Mouse (Mus musculus): ENCODE measurements at regions not wholly inside any gene's neighbourhood (a gene's known extent, or its start where the extent isn't known, plus 50 kb on each side); places are given as distances from the start of the nearest gene placed in this dataset.

DNA sequence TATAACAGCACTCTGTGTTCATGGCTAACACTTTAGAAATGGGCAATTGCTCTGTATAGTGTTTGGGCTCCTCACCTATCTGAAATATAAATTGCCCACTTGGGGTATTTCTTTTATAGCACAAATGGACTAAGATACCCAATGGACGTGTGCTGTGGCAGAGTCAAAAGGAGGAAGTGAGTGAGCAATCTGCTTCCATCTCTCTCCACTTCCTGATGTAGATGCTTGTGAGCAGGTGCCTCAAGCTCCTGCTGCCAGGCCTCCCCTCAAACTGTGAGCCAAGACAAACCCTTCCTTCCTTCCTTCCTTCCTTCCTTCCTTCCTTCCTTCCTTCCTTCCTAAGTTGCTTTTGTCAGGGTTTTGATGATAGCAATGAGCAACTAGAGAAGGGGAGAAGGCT, 99.9 kb upstream of the Irf2bp2 start:
- TF ChIP-seq GATA4 (IDR thresholded peaks at IDR 0.05; ENCODE audit: insufficient replicate concordance, low read length): no peak

DNA sequence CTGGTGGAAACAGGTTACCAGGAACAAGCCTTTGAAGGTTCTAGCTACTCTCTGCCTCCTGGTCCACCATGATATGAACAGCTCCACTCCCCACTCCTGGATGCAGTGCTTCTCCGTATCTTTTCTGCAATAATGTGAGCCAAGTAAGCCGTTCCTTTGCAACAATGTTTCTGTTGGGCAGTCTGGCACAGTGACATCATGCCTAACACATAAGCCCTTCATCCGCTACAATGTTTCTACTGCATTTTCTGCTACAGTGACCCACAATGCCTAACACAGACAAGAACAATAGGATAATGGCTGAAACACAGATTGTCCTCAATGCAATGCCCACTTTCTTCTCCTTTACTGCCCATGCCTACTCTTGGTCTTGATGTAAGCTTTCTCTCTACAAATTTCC, 98.9 kb upstream of the Irf2bp2 start:
- TF ChIP-seq GATA4 (IDR thresholded peaks at IDR 0.05; ENCODE audit: insufficient replicate concordance, low read length): no peak

DNA sequence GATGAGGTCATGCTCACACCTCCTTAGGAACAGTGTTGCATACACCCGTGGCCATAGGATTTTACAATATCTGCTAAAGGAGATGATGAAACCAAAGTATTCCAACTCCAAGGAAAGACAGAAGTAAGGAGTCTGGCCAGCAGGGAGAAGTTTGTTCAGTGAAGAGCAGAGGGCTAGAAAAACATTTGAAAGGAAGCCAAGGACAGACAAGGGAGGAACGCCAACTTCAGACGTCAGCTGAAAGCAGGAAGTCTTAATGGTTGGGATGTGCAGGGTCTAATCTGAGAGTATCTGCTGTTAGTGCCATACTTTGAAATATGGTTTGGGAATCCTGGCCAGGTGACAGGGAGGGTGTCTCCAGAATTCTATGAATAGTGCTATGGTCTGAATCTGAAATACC, 98.5 kb upstream of the Irf2bp2 start:
- no peak for TF ChIP-seq GATA4 (IDR thresholded peaks at IDR 0.05; ENCODE audit: insufficient replicate concordance, low read length)

DNA sequence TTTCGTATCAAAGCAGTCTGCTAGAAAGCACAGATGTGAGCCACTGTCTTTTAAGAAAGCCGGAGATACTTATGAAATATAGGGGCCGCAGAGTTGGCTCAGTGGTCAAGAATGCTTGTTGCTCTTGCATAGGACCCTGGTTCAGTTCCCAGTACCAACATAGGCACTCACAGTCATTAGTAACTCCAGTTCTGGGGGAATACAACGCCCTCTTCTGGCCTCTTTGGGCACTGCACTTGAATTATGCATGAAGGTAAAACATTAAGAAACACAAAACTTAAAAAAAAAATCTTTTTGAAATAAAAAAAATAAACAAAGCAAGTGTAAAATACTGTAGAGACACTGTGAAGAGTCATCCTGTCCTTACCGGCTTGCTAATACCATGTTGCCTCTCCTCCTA, 94.7 kb upstream of the Irf2bp2 start:
- no peak for TF ChIP-seq GATA4 (IDR thresholded peaks at IDR 0.05; ENCODE audit: insufficient replicate concordance, low read length)

DNA sequence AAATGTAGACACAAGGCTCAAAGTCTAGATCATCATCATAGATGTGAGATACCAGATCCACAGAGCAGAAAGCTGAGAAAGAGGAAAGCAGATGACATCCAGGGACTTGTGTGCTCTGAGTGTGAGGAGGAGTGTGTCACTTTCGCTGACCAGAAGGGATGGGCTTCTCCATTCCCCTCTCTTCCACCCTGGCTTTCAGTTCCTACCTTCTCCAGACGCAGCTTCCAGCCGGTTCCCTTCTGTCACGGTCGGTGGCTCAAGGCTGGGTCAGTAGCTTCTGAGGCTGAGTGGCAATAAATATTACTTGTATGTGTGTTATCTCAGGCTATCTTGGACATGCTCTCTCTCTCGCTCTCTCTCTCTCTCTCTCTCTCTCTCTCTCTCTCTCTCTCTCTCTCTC, 94.2 kb upstream of the Irf2bp2 start:
- no peak for TF ChIP-seq GATA4 (IDR thresholded peaks at IDR 0.05; ENCODE audit: insufficient replicate concordance, low read length)

DNA sequence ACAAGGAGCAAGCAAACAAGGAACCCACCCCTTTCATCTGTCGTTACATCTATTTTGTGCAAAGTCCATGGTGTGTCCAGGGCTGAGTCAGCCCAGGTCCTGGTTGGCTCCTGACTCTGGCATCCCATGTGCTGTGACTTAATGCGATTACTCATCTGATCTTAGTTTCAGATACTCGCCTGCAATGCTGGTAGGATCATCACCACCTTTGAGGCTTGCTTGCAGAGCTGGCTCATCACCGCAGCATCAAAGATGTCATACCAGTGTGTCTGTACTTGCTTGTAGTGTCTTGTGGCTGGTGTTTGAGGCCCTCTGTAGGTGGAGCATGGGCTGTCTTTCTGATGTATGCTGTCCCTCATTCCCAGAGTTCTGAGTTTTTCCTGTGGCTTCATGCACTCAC, 93.0 kb upstream of the Irf2bp2 start:
- no peak for TF ChIP-seq GATA4 (IDR thresholded peaks at IDR 0.05; ENCODE audit: insufficient replicate concordance, low read length)

DNA sequence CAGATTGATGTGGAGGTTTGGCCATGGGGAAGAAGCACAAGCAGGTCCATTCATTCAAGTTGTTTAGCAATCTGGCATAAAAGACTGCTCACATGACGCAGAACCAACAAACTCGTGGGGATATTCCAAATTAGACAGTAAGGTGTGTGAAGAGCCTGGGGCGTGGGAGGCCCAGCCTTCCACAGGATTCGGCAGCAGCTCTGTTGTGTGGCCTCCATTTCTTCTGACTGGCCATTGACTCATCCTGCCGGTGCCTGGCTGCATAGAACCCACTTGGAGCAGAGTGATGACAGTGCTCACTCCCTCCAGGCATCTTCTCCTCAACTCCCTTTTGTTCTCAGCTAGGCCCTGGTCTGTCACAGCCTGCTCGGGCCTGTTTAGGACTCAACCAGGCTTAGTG, 91.6 kb upstream of the Irf2bp2 start:
- no peak for TF ChIP-seq GATA4 (IDR thresholded peaks at IDR 0.05; ENCODE audit: insufficient replicate concordance, low read length)

DNA sequence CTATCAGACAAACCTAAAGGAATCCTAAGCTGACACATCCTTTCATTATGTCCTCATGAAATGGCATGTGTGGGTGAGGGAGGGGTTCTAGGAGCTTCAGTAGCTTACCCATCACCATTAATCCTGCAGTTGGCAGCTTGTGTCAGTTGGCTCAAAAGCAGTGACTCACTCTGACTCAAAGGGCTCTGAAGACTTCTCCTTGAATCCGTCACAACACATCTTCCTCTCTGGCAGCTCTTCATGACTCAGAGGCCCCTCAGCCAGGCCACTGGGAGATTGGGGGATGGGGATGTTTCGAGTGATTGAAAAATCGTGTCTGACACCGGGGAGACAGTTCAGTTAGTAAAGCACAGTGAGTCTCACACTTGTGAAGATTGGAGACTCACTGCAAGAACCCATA, 90.2 kb upstream of the Irf2bp2 start:
- no peak for TF ChIP-seq GATA4 (IDR thresholded peaks at IDR 0.05; ENCODE audit: insufficient replicate concordance, low read length)

DNA sequence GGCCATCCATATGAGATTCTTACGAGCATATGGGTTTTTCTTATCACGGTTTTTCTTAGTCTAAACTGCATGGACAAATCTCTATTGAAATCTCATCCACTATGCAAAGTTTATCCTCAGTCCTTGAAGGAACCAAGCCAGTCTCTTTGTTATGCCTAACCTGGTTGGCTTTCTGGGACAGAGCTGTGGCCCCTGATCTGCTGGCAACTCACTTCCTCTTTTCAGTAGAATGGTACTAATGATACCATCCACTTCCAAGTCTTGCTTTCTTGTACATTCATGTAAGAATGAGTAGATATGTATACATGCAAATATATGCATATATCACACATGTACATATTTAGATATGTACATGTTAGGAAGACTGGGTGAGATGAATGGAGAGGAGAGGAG, 89.8 kb upstream of the Irf2bp2 start:
- TF ChIP-seq GATA4 (IDR thresholded peaks at IDR 0.05; ENCODE audit: insufficient replicate concordance, low read length): no peak

DNA sequence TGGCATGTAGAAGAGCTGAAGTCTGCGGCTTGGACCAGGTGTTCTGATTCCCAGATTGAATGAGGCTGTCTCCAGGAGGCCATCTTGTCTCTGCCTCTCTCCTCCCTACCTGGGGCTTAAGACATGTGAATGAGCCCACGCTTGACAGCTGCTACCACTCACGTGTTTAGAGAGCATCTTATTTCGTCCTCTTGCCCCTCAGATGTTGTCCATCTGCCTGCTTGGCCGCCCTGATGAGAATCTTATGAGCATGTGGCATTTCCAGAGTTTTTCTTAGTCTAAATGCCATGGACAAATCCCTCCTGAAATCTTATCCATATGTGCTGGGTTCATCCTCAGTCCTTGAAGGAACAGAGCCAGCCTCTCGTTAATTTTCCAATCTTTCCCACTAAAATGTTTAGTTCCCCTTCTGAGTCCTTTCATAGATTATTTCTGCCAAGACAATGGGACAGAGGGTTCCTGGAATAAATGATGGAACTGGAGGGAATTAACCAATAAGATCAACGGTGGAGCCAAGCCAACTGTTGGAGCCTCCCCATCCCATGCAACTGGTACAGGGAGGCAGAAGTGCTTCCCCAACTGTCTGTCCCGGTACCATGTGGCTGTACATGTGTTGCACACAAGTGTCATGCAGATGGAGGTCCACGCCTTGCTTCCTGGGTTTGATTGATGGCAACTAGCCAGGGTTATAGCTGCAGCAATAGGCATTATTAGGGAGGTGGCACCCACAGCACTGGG, 89.2 kb upstream of the Irf2bp2 start:
- TF ChIP-seq GATA4 (IDR thresholded peaks at IDR 0.05; ENCODE audit: insufficient replicate concordance, low read length): no peak

DNA sequence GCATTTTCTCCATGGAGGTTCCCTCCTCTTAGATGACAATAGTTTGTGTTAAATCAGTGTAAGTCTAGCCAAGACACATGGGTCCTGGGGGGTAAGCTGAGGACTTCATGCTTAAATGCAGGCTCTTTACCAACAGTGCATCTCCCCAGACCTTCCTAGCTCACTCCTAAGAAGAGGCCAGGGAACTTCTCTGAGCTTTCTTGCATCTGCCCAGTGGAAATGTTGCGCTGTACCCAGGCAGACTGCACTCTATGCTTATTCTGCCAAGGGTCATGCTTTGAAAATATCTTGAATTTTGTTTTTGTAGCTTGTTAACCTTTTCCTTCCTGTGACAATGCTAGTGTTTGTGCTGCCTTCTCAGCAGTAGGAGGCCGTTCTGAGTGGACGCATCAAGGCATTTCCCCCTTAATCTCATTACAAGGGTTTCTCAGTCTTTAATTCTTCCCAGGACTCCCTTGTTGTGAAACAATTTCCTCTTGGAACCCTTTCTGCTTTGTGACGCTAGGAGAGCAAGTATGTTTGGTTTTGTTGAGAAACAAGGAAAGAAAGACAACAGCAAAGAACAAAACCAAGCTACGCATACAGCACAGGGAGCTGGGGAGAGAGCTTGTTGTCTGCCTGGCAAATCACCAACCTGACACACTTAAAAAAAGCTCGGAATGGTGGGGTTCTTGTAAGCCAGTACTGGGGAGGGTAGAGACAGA, 88.3 kb upstream of the Irf2bp2 start:
- no peak for TF ChIP-seq GATA4 (IDR thresholded peaks at IDR 0.05; ENCODE audit: insufficient replicate concordance, low read length)

DNA sequence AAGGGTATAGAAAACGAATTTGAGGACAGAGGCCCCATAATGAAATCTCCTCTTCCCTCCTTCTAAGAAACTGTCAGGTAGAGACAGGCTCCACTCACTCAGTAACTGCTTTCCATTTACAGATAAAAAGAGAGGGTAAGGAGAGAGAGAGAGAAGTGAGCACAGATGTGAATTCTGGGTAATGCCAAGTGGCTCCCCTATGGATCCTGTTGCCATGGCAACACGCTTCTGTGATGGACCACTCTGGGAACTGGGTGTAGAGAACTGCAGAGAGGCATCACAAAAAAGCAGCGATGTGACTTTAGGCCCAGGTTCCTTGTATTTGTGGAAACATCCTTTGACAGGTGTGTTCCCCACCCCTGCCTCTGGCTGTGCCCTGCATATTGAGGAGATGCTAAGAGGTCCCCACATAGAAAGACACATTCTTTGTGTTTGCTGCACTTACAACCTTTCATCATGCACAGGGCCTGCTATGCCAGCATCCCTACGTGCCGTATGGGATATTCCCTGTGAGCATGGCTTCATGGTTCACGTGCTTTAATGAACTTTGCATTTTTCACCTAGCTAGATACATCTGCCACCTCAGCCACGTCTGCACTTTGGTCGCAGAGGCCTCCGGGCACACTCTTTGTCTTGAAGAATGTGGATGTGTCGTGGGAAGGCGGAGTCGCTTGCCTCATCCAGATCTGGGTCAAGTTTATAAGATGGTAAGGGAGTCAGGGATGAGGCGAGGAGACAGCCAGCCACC, 84.4 kb upstream of the Irf2bp2 start:
- TF ChIP-seq GATA4 (IDR thresholded peaks at IDR 0.05; ENCODE audit: insufficient replicate concordance, low read length): no peak

DNA sequence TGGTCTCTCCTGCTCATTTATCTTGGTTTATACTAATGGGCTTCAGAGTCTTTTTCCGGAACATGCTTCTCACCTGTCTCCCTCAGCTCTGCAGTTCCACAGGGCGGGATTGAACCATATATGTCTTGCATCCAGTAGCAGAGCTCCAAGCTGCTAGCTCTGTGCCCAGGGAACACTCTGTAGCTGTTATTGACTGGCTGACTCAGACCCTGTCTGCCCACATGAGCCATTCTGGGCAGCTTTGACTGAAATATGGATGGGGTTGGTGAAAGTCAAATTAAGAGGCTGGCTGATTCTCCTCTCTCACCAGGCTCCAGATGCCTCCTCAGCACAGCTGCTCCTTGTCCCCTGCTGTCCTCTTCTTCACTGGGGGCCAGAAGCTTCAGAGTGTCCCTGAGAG, 81.4 kb upstream of the Irf2bp2 start:
- TF ChIP-seq GATA4 (IDR thresholded peaks at IDR 0.05; ENCODE audit: insufficient replicate concordance, low read length): no peak

DNA sequence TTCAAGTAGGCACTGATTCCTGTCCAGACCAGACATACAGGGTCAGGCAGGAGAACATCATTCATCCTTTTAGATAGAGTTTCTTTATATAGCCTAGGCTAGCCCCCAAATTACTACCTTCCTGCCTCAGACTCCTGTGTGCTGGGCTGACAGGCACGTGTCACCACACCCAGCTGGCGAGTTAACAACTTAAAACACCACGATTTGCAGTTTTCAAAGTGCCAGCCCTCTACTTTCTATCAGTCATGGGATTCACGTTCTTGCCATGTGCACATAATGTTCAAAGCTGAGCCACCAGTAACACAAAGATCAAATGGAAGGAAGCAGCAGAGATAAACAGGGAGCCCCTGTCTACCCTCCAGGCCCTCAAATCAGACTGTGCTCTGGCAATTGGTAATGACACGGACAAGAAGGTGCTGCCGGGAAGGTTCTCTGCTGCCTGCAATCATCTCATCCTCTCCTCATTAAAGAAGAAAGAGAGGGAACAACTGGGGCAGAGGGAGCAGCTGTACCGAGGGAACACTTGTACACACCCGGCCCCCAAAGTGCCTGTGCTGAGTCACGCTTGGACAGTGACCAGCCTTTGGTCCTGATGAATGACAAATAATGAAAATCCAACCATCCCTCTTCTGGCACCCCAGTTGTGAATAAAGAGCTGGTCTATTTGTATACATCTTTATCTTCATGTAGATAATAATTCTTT, 79.4 kb upstream of the Irf2bp2 start:
- no peak for TF ChIP-seq GATA4 (IDR thresholded peaks at IDR 0.05; ENCODE audit: insufficient replicate concordance, low read length)

DNA sequence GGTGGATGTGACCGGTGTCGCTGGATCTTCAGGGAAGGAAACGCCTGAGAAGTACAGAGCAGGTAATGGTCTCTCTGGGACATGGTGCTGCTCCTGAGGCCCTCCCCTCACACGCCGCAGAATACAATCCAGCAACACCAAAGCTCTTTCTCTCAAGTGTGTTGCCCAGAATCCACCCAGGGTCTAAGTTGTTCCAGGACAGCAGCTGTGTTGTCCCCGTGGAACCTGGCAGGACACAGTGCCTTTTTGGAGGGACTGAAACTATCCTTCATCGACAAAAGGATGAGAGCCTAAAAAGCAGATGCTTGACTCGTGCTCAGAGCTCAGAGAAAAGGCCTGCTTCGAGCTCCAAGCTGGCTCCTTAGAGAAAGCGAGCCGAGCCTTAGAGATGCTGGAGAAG, 77.8 kb upstream of the Irf2bp2 start:
- no peak for TF ChIP-seq GATA4 (IDR thresholded peaks at IDR 0.05; ENCODE audit: insufficient replicate concordance, low read length)

DNA sequence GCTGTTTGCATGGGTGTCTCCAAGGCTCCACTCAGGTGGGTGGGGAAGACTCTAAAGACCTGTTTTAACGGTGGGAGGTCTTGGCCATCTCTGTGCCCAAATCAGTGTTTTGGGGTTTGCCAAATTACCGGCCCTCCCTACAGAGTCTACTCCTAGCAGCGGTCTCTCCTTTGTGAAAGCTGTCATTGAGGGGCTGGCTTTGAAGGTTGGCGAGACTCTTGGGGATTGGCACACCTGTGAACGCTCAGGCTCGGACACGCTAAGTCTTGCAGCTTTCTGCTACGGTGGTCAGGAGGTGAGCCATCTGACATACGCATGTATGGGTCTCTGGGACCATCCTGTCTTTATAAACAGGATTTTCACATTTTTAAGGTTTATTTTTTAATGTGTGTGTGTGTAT, 76.1 kb upstream of the Irf2bp2 start:
- no peak for TF ChIP-seq GATA4 (IDR thresholded peaks at IDR 0.05; ENCODE audit: insufficient replicate concordance, low read length)

All from liver, adult (tissue).